Mouse (Mus musculus) megakaryocyte-erythroid progenitor cell, adult 5 weeks (primary cell): ENCODE results near the gene Clnk. TPM values are rescaled to one million over a fixed set of nuclear protein-coding genes. Genes with fewer than 3 reads are reported as not detected.

Experiments
- polyA plus RNA-seq: library from polyadenylated mRNA; stranded (reverse); fragments of >175 nt; gene quantifications from 2 replicates; pipeline ENCODE4 v1.2.3, GENCODE M21; 2012

The Clnk gene
- 0.34 and 0.53 TPM in 2 replicates for polyA plus RNA-seq

GRCm38 (mm10) chr5:38876622-38877021 is at the start of gene Clnk:
Clnk (minus strand) TSS chr5:38876812.

GRCm38 (mm10) chr5:38684164-38684911 is 192.3 kb downstream of the Clnk start, which contains the start of gene Zfp518b:
Zfp518b (minus strand) TSS chr5:38684826.

Other genes with a start within 250 kb of the Clnk start
- 1.1 and 1.3 TPM in 2 replicates for gene Zfp518b, start 192.0 kb downstream of the Clnk start, polyA plus RNA-seq